Mouse (Mus musculus) WW6 (cell line): ENCODE data around the gene Sim2.

ENCODE experiments used
- DNase-seq: peaks from one replicate; pipeline ENCODE4 v3.0.0-alpha.2; 2013; ENCODE audit warnings: low read depth, low spot score

The Sim2 gene

DNA sequence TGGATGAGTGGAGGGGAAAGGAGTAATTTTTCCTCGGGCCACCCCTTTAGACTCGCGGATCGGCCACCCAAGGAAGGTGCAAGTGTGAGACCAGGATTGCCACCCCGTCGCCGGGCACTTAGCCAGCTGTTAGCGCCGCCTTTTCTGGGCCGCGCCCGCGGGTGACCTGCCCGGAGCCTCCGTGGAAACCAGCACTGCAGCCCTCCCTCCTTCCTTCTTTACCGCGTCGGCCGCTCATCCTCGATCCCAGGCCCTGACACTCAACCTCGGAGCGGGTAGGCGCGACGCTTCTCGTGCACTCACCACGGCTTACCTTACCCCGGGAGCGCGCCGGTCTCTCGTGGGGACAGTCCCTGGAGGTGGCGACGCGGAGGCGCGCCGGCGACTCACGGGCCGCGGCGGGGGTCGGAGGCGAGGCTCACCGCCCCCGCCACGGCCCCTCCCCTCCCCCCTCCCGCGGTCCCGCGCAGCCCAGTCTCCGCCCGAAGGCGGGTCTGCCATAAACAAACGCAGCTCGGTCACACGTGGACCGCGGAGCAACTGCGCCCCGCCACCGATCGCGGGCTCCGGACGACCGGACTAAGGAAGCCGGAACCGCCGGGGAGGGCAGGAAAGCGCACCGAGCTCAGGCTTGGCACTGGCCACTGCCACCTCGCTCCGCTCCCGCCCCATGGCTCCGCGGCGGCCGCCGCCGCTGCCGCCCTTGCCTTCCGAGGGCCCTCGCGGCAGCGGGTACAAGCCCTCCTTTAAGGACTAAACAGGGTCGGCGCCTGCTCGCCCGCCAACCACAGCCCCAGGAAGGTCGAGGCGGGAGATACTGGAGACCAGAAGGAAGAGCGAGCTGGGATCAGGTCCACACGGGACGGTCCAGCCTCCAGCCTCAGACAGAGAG, at the start of gene Sim2:
Gene Sim2 (plus strand): TSS at position 221 of the 892 bp plus-strand sequence.
- no peak for DNase-seq

DNA sequence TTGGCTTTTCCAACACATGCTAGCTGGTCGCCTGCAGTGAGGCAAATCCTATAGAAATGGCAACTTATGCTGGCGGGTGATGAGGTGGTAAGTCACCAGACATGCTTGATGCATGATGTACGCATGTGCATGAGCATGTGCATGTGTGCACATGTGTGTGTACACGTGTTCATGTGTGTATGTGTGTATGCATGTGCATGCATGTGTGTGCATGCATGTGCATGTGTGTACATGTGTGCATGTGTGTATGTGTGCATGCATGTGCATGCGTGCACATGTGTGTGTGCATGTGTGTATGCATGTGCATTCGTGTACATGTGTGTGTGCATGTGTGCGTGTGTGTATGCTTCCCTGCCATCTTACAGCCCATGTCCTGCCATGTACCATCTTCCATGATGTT, 47.5 kb upstream of the Sim2 start:
- no peak for DNase-seq

DNA sequence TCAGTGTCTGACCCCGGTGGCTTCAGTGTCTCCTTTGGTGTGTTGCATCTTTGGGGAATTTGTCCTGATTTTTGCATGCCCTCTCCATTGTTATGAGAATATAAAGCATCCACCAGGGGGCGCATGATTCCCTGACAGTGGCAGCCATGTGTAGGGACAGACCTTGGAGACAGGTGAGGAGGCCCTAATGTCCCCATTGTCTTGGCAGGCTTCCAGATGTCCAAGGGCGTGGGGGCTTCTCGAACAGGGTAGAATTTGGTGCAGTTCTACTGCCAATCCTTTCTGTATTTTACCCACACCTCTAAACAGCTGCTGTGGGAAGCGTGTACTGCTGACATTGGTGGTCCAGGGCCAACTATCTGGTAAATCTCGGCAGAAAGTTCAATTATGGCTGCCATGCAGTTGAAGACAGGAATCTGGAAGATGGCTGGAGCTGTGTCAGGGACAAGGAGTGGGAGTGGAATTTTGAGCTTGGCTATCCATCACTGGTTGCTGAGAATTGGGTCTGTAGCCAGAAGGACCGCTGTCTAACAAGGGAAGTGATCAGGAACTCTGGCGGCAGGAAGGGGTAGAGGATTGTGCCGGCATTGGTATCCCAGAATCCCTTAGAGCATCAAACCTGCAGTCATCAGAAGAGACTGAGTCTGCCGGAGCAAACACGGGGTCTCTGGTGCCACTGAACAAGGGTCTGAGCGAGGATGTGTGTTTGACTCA, 46.3 kb upstream of the Sim2 start:
- no peak for DNase-seq

DNA sequence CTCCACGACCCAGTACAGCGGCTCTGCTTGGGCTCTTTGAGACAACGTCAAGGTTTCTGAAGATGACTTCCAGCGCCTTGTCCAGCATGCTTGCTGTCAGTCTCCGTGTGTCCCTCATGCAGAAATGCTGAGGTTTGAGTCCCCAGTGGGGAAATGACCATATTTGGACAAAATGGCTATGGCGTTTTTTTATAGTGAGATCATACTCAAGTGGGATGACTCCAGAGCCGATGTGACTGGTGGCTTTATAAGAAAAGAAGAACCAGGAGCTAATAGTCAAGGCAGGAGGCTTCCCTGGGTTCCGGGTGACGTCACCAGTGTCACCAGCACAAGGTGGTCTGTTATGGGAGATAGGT, 45.8 kb upstream of the Sim2 start:
- no peak for DNase-seq

DNA sequence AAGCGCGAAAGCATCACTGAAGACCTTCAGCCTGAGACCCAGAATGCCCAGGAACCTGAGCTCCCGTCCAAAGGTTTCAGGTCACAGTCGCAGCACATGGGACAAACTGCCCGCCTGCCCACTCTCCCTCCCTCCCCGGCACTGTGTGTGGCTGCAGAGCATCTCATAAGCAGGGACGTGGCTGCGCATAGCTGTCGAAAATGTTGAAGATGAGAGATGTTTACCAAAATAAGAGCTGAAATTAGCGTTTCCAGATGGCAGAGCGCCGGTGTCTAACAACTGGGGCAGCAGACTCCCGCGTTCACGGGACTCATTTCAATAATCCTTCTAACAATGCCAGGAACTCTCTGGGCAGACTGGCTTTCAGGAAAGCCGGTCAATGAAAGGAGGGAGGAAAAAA, 44.2 kb upstream of the Sim2 start:
- no peak for DNase-seq

DNA sequence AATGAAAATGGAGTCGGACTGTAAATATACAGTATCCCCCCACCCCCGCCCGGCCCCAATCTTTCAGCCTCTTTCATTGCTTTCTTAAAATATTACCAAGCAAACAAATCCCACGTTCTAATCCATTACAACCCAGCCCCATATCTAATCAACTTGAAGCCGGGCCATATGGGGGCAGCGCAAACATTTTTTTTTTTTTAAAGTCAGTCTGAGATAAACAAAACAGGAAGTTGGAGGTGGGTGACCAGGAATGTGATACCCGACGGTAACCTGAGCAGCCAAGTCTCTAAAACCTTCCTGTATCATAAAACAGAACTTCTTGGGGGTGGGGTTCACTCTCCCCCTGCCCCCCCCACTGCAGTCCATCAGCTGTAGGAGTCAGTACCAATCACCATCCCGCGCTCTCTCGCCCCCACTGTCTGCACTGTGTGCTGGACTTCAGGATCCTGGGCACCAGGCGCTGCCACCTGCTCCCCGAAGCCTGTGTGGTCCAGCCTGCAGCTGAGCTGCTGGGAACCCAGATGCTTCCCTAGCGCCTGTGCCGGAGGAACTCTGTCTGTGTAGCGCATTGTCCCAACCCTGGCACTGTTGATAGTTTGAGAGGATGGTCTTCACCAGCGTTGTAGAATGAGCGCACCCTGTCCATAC, 43.5 kb upstream of the Sim2 start:
- DNase-seq: no peak

DNA sequence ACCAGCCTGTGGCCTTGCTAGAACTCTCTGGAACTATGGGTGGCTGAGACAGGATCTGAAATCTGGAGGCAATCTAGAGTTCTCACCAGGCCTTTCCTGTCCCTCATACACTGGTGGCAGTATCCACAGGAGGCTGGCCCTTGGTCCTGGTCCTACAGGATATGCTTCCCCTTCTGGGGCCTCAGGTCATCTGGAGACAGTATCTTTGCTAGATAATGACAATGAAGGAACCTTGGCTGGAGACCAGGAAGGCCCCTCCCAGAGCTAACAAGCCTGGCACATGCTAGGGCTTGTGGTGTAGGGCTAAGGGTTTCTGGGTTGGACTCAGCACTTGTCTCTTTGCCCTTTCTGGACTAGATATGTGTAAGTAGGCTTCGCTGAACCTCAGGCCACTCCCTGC, 40.9 kb upstream of the Sim2 start:
- DNase-seq: no peak

DNA sequence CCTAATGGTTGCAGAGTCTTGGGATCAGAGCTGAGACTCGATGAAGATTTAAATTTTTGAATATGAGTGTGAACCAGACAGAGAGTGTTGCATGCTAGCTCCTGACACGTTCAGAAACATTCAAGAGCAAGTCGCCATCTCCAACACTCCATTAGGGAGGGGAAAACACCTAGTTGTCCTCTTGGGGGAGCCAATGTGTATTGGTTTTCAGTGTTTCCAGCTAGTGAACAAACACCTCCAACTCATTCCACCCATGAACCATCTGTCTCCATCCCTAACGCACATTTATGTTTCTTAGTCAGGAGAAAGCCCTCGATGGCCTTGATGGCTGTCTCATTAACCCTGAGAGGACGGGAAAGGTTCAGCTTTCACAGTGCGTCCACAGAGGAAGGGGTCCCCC, 39.7 kb upstream of the Sim2 start:
- DNase-seq: no peak

DNA sequence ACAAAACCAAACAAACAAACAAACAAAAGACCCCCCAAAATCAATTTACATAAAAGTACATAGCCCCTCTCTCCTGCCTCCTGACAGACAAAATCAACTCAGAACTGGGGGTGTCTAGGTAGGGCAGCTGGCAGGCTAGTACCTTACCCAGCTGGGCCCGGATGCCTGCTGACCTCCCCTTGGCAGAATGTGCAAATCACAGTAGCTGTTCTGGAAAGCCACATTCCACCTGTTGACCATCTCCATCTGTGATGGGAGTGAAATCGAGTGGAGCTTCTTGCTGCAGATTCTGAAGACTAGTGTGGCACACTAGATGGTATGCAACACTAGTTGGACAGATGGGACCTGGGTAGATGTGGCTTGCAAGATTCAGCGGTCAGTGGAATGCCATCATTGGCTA, 34.4 kb upstream of the Sim2 start:
- no peak for DNase-seq

DNA sequence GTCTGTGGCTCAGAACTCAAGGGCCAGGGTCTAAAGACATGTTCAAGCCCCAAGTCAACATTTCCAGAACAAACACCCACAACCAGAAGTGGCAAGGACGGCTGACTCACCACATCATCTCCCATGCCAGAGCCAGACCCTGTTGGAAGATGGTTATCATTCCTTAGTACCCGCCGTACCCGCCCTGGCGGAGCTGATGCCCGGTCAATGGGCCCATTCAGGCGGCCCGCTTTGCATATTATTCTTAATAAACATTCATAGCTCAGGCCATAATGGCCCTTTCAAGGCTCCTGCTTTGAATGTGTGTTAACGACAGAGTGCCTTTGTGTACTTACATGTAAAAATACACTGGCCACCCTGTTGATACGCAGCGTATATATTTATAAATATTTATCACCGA, 29.6 kb upstream of the Sim2 start:
- no peak for DNase-seq

DNA sequence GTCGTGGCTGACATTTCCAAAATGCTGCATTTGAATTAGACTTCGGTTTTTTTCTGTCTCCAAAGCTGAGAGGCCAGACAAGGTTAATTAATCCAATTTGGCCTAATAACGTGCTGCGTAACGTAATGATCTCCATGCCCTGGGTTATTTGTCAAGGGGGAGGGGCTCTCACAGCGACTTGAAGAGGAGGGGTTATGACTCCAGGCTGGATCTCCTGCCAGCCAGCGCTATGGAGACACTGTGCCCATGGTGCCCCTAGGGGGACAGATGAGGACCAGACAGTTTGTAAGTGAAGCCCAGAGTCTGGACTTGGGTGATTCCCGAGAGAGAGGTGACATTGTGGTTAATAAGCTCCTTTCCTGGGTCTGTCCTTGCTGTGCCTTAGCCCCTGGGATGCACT, 29.2 kb upstream of the Sim2 start:
- no peak for DNase-seq

DNA sequence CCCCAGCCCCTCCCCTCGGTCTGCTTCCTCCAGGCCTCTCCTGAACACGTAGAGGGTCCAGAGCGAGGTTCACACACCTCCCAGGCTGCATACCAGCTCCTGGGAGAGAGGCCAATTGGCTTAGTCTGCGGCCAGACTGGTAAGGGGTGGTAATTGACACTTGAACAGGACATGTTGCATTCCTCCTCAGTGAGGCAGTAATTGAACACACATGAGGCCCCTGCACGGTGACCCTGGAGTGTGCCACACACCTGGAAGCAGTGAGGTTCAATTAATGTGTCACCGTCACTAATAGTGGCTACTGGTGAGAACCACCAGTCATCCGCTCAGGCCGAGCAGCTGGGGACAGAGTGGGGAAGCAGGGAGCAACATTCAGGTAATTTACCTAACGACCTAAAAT, 24.9 kb upstream of the Sim2 start:
- DNase-seq: no peak

DNA sequence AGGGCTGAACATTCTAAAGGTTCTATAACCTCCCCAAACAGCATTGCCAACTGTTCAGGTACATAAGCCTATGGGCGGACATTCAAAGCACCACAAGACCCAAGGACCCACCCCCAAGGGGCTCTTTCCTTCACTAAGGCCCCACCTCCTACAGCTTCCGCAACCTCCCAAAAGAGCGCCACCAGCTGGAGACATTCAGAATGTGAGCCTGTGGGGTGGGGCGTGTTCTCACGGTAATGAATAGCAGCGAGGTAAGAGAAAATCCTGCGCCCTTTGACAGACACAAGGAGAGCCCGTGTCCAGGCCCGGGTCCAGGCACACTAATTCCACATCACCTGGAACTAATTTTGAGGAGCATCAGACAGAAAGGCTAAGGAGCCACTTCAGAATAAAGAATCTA, 20.5 kb upstream of the Sim2 start:
- DNase-seq: no peak

DNA sequence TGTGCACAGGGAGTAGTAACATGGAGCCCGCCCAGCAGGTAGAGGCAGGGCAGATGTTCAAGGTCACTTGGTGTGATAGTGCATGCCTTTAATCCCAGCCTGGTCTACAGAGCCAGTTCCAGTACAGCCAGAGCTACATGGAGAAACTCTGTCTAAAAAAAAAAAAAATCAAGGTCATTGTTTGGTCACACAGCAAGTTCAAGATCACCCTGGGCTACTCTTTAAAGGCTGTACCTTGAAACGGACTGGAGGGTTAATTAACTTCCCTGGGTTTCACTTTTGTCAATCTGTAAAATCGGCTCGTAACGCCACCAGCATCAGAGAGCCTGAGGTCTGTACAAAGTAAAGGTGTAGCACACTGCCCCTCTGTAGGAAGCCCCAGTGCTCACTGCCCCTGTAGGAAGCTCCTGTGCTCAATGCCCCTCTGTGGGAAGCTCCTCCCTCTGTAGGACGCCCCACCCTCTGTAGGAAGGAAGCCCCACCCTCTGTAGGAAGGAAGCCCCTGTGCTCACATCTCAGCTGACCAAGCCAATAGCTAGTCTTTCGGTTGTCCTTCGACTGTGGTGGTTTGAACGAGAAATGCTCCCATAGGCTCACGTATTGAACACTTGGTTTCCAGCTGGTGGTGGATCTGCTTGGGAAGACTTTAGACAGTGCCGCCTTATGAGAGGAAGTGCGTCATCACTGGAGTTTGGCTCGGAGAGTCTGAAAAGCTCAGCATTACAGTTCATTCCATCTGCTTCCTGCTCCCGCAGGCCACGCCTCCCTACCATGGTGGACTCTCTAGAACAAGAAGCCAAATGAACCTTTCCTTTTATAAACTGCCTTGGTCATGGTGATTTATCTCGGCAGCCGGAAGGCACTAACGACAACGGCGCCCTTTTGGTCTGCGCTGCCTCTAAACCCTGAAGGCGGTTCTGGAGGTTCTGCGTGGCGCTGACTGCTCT, 18.7 kb upstream of the Sim2 start:
- DNase-seq: peak; percentile 77

DNA sequence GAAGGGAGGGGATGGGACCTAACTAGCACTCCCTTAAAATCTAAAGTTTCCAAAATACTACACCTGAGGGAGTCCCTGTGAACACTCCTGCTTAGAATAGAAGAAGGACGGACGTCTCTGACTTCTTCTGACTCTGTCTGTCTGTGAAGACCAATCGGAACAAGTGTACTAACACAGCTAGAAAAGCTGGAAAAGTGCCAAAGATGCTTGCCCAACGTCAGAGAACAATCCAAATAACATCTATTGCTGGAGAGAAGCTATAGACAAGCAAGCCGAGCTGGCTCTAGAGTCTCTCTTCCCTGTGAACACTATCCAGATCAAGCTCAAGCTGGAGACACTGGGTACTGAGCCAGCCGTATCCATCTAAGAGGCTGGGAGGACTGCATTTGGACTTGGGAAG, 18.0 kb upstream of the Sim2 start:
- DNase-seq: no peak

DNA sequence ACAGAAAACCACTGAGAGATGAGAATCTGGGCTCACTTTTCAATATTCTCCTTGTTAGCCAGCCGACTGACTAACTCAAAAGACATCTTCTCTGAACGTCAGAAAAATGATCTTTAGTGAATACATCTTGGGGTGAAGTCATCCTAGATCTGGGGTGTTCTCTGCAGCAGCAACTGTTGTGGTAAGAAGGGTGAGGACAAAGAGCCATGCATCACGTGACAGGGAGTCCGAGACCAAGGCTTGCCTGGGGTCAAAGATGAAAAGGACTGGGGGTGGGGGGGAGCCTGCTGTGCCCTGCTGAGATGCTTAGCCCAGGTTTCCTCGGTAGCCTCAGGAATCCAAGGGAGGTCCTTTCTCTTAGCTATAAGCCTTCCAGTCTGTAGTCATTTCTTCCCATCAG, 17.5 kb upstream of the Sim2 start:
- no peak for DNase-seq

DNA sequence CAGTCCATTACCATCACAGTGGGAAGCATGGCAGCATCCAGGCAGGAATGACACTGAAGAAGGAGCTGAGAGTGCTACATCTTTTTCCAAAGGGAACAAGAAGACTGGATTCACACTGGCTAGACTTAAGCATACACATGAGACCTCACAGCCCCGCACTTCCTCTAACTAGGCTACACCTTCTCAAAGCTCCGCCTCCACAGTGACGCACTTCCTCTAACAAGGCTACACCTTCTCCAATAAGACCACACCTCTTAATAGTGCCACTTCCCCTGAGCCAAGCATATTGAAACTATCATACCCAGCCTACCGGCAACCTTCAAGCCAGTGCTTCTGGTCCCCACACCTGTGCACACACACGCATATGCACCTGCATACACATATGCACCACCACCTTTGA, 15.7 kb upstream of the Sim2 start:
- DNase-seq: no peak

DNA sequence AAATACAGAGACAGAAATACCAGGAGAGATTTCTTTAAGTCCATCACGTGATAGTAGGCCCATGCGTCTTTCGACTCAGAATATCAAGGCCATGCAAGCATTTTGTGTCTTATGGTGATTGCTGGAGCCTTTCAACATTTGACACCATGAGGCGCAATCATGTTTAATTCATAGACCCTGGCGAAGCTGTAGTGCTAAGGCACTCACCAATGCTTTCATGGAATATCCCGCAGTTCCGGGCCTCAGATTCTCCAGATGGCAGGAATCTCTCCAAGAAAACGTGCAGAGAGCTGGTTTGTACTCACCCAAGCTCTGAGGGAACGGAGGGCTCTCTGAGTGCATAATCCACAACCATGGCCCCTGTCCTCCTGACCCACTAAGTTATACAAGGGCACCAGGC, 13.8 kb upstream of the Sim2 start:
- no peak for DNase-seq

DNA sequence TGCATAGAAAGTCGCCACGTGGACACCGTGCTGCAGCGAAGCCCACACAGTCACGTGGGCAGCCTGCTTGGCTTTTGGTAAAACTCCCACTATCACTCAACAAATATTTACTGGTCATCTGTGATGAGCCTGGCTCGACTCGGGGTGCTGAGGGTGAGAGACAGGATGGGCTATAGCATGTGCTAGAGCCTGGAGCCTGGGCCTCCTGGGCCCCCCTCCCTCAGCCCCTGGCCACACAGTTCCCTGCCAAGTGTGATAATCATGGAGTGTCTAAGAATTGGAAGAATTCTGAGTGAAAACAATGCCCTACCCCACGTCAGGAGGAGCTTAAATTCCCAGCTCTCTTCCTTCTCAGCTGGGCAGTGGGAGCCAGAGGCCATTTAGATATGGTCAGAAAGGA, 13.3 kb upstream of the Sim2 start:
- DNase-seq: no peak

DNA sequence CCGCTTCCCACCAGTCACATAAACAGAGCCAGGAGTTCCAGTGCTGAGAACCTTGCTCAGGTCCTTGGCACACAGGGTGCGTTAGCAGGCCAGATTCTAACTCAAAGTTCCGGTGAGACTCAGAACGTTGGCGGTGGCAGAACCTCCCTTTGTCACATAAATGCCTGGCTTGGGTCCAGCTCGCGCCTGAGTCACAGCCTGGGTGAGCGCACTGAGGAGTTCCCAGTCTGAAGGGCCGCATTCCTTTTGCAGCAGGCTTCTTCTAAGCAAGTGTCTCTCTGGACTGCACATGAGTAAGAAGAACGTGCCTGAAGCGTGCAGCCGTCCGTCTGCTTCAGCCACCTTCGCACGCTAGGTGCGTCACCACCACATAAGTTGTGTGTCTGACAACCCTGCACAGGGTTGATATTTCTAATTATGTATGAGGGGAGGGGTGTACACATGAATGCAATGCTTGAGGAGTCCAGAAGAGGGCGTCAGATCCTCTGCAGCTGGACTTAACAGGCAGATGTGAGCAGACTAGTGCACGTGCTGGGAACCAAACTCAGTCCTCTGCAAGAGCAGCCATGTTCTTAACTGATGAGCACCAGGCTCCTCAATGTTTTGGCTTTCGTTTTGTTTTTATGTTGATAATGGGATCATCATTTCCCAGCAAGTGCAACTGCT, 9.2 kb upstream of the Sim2 start:
- no peak for DNase-seq
